Mouse (Mus musculus) cortical plate, adult 2 months (tissue): ENCODE results near the gene Dusp15. TPM values are rescaled to one million over a fixed set of nuclear protein-coding genes. Genes with fewer than 3 reads are reported as not detected.

Experiments used
- H3K27ac ChIP-seq: fragments of 200-500 bp; 2 replicates; pipeline ENCODE4 v1.5.1; 2012; ENCODE audit warnings: low read length, control low read depth, inconsistent platforms; ENCODE audit not compliant: insufficient read depth
- H3K4me1 ChIP-seq: fragments of 200-500 bp; 2 replicates; pipeline ENCODE4 v1.6.1; 2011; ENCODE audit warnings: low read length; ENCODE audit not compliant: control insufficient read depth, insufficient read depth
- H3K4me3 ChIP-seq: fragments of 200-500 bp; 2 replicates; pipeline ENCODE4 v1.5.1; 2011; ENCODE audit warnings: mild to moderate bottlenecking, low read length, control low read depth; ENCODE audit not compliant: insufficient read depth
- CTCF ChIP-seq: fragments of 200-500 bp; IDR thresholded peaks from 2 replicates; pipeline ENCODE4 v1.5.1; 2011; ENCODE audit warnings: mild to moderate bottlenecking, control low read depth, low read length; ENCODE audit not compliant: insufficient read depth; ENCODE audit errors: extremely low read depth
- POLR2A ChIP-seq: fragments of 200-500 bp; IDR thresholded peaks from 2 replicates; pipeline ENCODE4 v1.6.1; 2011; ENCODE audit warnings: mild to moderate bottlenecking, low read length, control low read depth; ENCODE audit not compliant: insufficient read depth; ENCODE audit errors: extremely low read depth
- polyA plus RNA-seq: library from polyadenylated mRNA; depleted of rRNA; stranded (reverse); fragments of >200 nt; gene quantifications from 2 replicates; pipeline ENCODE4 v1.2.3, GENCODE M21; 2012; rRNA removed

Gene Dusp15
- polyA plus RNA-seq, 1 experiment = 40.7 TPM

DNA sequence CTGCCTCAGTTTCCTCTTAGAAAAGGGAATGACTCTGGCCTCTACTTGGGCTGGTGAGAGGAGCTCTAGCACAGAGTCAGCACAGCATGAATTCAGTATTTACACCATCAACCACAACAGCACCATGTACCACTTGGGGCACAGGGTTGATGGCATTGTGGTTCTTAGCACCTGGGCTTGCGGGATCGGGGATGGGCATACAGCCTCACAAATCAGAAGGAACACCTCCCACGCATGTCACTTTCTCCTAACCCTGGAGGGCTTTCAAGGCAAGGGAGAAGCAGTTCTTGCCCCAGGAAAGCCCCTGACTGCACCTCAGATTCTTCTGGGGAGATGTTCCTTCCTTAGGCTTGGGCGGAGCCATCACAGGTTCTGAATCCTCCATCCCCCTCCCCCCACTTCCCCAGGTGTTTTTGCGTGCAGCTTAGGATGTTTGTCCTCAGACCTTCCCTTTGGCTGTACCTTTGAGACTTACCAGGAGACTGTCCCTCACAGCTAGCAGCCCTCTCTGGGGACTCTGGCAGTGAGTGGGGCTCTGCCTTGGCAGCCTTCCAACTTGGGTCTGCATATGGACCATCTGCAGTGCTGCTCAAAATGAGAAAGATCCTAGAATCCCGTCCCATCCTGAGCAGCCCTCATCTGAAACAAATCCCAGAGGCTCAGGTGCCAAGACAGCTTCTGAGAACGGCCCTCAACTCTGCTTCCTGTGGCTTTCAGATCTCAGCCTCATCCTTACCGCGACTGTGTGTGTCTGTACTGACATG is 45.0 kb downstream of the Dusp15 start:
- H3K4me3 ChIP-seq = no peak overlapping the region
- H3K27ac ChIP-seq = no peak overlapping the region
- no peaks in the 10 kb centered on the region; the same call in 1 of the 2 replicates for H3K4me1 ChIP-seq
- TF ChIP-seq CTCF (no peak), POLR2A (no peak)

GRCm38 (mm10) chr2:152905036-152905829 is 46.3 kb downstream of the Dusp15 start:
- Histone ChIP-seq H3K4me3 (no peak overlapping the region), H3K4me1 (no peaks in the 10 kb centered on the region; the same call in 1 of the 2 replicates), H3K27ac (no peak overlapping the region)
- TF ChIP-seq CTCF (no peak), POLR2A (no peak)

- no peak overlapping the region for H3K27ac ChIP-seq
- no peak for TF ChIP-seq CTCF
- no peak for TF ChIP-seq POLR2A
- no peak overlapping the region for H3K4me3 ChIP-seq
- no peaks in the 10 kb centered on the region; the same call in 1 of the 2 replicates for H3K4me1 ChIP-seq
These were observed 47.3 kb downstream of the Dusp15 start for GRCm38 (mm10) chr2:152904127-152904643.

DNA sequence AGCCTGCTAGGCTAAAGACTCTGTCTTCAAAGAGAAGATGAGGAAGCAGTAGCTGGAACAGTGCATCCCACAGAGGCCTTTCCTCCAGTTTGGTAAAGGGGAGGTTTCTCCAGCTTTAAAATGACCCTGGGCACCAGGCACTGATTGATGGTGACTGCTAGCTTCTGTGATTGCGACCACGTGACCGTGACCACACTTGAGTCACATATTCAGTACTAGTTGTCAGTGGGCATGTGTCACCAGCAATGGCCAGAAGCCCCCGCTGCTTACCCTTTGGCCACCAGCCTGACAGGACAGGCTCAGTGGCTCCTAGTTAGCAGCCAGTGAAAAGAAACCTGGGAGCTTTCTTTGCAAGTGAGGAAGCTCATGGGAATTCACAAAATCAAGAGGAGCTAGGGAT is 47.9 kb downstream of the Dusp15 start:
- no peak overlapping the region for H3K4me3 ChIP-seq
- TF ChIP-seq CTCF (no peak), POLR2A (no peak)

DNA sequence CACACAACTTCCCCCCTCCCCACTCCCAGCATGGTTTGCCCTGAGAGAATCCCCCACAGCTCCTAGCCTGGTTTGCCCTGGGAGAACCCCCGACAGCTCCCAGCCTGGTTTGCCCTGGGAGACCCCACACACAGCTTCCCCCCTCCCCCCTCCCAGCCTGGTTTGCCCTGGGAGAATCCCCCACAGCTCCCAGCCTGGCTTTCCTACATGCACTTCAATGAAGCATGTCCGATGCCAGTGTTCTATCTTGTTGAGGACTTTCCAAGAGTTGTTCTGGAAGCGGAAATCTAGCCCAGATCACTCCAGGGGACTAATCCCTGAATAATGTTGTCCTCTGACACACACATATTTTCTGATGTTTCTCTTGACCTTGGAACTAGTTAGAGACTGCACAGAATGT is 48.8 kb downstream of the Dusp15 start:
- TF ChIP-seq CTCF = no peak
- Histone ChIP-seq H3K27ac (no peak overlapping the region), H3K4me1 (no peaks in the 10 kb centered on the region; the same call in 1 of the 2 replicates), H3K4me3 (no peak overlapping the region)

More for the DNA sequence above, 47.9 kb downstream of the Dusp15 start:
- H3K27ac ChIP-seq = no peak overlapping the region
- H3K4me1 ChIP-seq = no peaks in the 10 kb centered on the region; the same call in 1 of the 2 replicates

DNA sequence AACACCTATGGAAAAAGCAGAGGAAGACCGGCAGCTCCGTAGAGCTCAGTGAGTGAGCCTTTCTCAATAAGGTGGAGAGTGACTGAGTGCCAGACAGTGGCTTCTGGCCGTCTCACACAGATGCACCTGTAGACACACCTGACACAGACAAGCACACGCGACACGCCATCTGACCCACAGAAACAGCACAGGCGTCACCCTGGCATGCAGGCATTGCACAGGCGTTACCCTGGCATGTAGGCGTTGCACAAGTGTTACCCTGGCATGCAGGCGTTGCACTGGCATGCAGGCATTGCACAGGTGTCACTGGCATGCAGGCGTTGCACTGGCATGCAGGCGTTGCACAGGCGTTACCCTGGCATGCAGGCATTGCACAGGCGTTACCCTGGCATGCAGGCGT is 50.2 kb downstream of the Dusp15 start:
- no peak overlapping the region for H3K27ac ChIP-seq
- no peak overlapping the region for H3K4me3 ChIP-seq
- TF ChIP-seq CTCF = no peak
- TF ChIP-seq POLR2A = no peak
- H3K4me1 ChIP-seq = no peaks in the 10 kb centered on the region; the same call in 1 of the 2 replicates

GRCm38 (mm10) chr2:152899011-152899410 is 52.5 kb downstream of the Dusp15 start:
- TF ChIP-seq CTCF (no peak), POLR2A (no peak)
- no peak overlapping the region for H3K4me3 ChIP-seq
- H3K4me1 ChIP-seq = no peaks in the 10 kb centered on the region
- no peak overlapping the region for H3K27ac ChIP-seq

DNA sequence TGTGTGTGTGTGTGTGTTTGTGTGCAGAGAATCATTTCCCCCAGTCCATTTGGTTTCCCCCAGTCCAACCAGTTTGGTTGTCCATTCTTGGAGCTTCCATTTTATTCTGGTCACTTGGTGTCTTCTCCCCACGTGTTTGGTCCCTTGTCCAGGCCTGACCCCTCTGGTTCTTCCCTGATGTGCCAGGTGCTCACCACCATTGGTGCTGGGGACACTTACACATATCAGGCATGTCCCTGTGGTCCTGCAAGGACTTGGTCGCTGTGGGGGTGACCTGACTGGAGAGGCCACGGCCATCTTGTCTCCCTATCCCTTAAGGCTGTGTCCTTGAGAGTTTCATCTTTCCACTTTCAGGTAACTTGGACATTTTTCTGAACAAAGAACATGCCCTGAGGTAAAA is 54.6 kb downstream of the Dusp15 start:
- H3K4me1 ChIP-seq = no peaks in the 10 kb centered on the region
- TF ChIP-seq CTCF (no peak), POLR2A (no peak)
- H3K27ac ChIP-seq = no peak overlapping the region
- no peak overlapping the region for H3K4me3 ChIP-seq

DNA sequence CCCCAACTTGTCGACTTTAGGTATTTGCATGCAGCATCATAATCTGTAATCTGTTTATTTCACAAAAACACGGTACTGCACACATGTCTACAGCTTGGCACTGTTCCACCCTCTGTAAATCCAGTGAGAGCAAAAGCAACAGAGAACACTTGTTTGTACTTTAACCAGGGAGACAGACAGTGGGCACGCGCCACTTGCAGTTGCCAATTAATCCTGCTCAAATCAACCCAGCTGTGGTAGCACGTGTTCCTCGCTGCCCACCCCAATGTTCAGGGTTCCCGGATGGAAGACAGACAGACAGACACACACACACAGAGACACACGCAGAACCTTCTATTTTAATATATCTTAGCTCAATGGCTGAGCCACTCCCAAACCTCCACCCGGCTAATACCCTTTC is 55.7 kb downstream of the Dusp15 start:
- H3K4me1 ChIP-seq = no peaks in the 10 kb centered on the region
- no peak overlapping the region for H3K27ac ChIP-seq
- TF ChIP-seq CTCF (no peak), POLR2A (no peak)
- H3K4me3 ChIP-seq = no peak overlapping the region

Other genes with a start within 250 kb of the Dusp15 start
- 74.2 and 81.0 TPM in 2 replicates for gene Id1, start 215.4 kb downstream of the Dusp15 start, polyA plus RNA-seq
- gene Cox4i2, start 197.5 kb downstream of the Dusp15 start, polyA plus RNA-seq = 6.3 and 6.9 TPM in 2 replicates
- gene Bcl2l1, start 120.0 kb downstream of the Dusp15 start, polyA plus RNA-seq = 99.2 and 105 TPM in 2 replicates
- 1.5 and 1.8 TPM in 2 replicates for gene Tpx2, start 103.7 kb downstream of the Dusp15 start, polyA plus RNA-seq
- gene Mylk2, start 40.3 kb downstream of the Dusp15 start, polyA plus RNA-seq = not detected in 2 replicates
- gene Foxs1, start 18.5 kb downstream of the Dusp15 start, polyA plus RNA-seq = 1.0 and 1.4 TPM in 2 replicates
- 1.7 and 2.0 TPM in 2 replicates for gene Ttll9, start 10.8 kb upstream of the Dusp15 start, polyA plus RNA-seq
- 84.0 and 88.8 TPM in 2 replicates for gene Pdrg1, start 63.7 kb upstream of the Dusp15 start, polyA plus RNA-seq
- 1.4 and 1.9 TPM in 2 replicates for gene Xkr7, start 80.2 kb upstream of the Dusp15 start, polyA plus RNA-seq
- gene Ccm2l, start 114.3 kb upstream of the Dusp15 start, polyA plus RNA-seq = 11.7 and 13.2 TPM in 2 replicates
- gene Hck, start 156.8 kb upstream of the Dusp15 start, polyA plus RNA-seq = 3.4 and 3.7 TPM in 2 replicates
- 68.4 and 70.5 TPM in 2 replicates for gene Tm9sf4, start 209.6 kb upstream of the Dusp15 start, polyA plus RNA-seq